Mouse (Mus musculus) lung, postnatal 4 days (tissue): Measurements from ENCODE around the gene Adgrl2.

Source experiments
- DNase-seq, 2 experiments: peaks; one replicate each; pipeline ENCODE4 v3.0.0; 2021

Adgrl2 gene

DNA sequence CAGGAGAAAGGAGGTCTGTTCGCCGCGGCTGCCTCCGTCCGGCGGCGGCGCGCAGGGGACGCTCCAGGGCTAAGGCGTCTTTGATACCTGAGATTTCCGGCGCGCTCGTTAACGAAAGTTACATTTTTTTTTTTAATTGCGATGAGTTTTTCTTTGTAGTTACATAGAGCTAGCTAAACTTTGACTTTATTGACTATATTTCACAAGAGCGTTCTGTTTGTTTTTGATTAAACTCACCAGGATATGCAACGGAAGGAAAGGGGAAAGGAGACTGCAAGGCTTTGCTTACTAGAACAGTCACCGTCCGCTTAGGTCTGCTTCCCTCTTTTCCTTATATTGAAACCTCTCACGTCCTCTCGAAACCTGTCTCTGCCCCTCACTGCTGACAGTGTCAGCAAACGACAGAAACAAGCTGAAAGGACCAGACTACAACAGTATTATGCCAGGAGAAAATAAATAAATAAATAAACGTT is at the start of gene Adgrl2:
Gene Adgrl2, minus strand, starts transcription at position 25 of the 473 bp plus-strand sequence.
- no peak for DNase-seq

- DNase-seq = peak in 1 of 2 experiments; percentile 33
These were observed 48.4 kb upstream of the Adgrl2 start for GRCm38 (mm10) chr3:149038771-149039170.

DNA sequence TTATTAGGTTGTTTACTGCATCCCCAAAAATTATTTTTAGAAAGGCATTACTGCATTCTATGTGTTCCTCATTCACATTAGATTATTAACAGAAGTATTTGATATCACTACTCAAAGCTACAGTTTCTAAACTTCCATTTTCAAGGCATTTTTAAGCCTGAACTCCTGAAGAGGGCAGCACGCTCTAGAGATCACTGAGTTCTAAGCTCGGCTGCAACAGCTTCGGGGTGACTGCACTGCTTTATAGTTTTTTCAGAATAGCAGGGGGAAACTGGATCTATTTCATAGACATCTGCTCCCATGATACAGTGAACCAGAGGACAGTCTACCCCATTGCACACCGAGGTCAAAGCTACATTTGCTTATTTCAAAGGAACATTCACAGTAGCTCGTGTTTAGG is 29.6 kb upstream of the Adgrl2 start:
- no peak for DNase-seq

GRCm38 (mm10) chr3:149009311-149009710 is 19.0 kb upstream of the Adgrl2 start:
- DNase-seq = no peak

- DNase-seq = no peak
These were observed 18.3 kb upstream of the Adgrl2 start for GRCm38 (mm10) chr3:149008634-149009023.

- no peak for DNase-seq
These were observed 17.7 kb upstream of the Adgrl2 start for GRCm38 (mm10) chr3:149007860-149008633.

GRCm38 (mm10) chr3:149001364-149001763 is 11.0 kb upstream of the Adgrl2 start:
- DNase-seq = no peak

DNA sequence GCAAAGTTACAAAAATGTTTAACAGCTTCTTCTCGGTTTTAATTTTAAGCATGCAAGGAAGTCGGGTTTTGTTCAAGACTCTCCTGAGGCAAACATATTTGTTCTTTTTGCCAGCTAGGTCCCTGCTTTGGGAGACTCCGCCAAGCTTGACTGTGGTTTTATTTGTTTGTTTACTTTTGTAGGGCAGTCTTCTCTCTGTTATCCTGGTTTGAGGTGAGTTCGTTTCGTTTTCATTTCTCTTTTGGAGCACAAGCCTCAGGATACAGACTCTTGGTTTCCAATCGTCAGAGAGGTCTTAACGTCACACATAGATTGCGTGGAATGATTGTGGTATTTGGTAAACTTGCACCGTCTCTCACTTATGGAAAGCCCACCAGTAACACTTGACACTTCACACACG is 8.3 kb upstream of the Adgrl2 start:
- DNase-seq = no peak

DNA sequence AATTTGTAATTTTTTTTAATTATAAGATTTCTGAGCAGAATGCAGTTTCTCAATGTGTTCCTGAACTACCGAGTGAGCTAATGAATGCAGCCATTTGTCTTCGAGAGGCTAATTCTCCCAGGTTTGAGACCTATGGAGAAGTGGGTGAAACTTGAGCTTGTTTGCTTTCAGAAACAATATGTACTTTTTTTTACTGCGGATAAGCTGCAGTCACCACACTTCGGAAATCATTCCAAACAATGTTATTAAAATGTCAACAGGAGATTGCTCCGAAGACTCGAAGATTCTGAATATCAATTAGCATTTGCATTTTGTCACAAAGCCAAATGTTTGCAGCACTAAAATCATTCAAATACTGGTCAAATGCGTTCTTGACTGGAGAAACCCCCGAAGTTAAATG is 701 bp upstream of the Adgrl2 start:
- no peak for DNase-seq

DNA sequence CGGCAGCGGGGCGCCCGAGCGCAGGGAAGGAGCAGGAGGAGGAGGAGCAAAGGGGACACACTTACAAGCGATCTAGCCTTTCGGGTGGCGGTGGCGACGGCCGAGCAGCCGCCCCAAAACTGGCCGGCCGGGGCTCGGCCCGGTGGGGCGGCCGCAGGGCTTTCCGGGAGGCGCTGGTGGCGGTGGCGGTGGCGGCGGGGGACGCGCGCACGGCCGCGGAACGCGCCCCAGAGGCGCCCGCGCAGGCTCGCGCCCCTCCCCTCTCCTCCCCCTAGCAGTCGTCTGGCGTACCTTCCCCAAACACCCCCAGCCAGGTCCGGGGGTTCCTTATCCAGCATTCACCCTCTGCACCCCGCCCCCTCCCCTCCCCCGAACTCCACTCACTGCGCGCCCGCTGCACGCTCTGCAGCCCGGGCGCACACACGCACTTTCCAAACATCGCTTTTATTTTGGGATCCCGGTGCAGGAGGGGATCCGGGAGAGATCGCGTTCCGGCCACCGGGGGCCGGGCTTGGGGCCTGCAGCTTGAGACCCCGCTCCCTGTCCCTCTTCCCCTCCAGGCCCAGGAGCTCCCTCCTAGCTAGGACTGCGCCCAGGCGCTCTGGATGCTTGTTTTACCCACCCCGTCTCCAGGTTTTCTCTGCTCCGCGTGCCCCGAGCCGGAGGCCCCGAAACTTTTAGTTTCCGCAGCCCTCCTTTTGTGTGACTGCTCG is 381 bp downstream of the Adgrl2 start:
- DNase-seq = peak; percentile 75 to 78

DNA sequence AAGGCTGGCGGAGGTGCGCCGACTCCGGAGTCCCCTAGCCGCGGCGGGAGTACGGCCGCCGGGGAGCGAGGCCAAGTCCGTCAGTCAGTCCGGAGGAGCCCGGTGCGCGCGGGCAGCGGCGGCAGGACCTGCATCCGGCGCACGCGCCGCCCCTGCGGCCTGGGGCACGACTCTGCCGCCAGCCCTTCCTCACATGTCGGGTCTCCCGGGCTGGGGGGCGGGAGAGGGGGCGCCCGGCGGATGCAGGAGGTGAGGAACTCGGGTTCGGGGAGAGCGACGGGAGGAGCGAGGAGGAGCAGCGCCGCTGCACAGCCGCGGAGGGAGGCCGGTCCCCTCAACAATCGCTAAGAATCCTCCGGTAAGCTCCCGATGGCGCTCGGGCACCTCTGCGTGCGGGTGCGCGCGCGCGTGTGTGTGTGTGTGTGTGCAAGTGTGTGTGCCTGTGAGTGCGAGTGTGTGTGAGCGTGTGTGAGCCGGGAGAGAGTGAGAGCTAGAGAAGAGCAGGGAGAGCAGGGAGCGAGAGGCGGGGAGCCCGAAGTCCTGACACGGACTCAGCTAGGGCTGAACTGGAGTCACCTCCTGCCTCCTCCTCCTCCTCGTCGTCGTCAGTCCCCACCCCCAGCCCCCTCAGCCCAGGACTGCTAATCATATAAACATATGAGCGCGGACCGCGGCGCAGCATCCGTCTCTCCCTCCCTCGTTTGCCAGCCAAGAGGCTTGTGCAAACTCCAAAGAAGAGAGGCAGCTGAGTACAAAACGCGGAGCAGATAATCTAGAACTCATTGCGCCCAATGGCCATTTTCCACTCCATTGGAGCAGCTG is 1.1 kb downstream of the Adgrl2 start:
- DNase-seq = peak; percentile 93 to 95

GRCm38 (mm10) chr3:148988293-148988995 is 1.9 kb downstream of the Adgrl2 start:
- DNase-seq = peak; percentile 53 to 68

- peak; percentile 87 to 90 for DNase-seq
These were observed 2.6 kb downstream of the Adgrl2 start for GRCm38 (mm10) chr3:148987591-148988292.

- peak in 1 of 2 experiments; percentile 24 for DNase-seq
These were observed 3.3 kb downstream of the Adgrl2 start for GRCm38 (mm10) chr3:148986894-148987590.

DNA sequence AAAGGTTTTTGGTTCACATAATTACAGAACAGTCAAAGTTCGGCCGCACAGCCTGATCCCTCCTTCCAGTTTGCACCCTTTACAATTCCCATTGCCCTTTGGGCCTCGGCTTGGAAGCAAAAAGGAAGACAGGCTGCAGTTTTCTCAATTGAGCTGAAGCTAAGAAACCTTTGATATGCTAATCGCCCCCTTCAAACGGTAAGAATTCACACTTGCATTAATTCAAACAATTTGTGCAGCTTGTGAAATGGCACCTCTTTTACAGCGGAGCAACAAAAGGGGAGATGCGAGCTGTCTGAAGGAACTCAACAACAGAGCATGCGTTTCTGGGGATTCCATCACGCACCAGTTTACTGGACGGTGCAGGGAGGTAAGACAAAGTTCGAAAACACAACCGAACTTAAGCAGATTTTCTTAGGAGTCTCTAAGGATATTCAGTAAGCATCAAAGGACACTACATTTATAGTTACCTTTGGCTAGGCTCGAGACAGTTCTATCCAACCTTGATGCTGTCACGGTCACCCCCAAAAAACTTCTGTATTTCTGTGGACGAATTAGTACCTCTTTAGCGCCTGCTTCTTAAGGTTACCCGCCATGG is 4.0 kb downstream of the Adgrl2 start:
- DNase-seq = no peak

GRCm38 (mm10) chr3:148984326-148984725 is 6.0 kb downstream of the Adgrl2 start:
- DNase-seq = no peak

DNA sequence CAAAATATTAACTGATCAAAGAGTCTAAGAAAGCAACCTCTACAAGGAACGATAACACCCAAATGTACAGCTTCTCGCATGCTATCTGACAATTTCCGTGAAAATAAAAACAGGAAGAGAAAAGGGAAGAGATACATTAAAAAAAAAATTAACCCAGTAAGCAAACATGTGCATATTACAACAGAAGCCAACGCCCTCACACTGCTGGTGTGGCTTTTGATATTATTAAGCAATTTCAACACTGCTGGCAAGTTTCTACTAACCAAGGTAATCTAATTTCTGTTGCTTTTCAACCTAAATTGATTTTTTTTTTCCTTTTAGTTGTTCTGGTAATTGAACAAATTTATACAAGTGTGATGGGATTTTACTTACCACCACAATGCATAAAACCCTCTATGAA is 8.0 kb downstream of the Adgrl2 start:
- DNase-seq = no peak

GRCm38 (mm10) chr3:148981776-148982175 is 8.6 kb downstream of the Adgrl2 start:
- no peak for DNase-seq

GRCm38 (mm10) chr3:148978541-148978940 is 11.8 kb downstream of the Adgrl2 start:
- DNase-seq = no peak

- DNase-seq = no peak
These were observed 12.5 kb downstream of the Adgrl2 start for GRCm38 (mm10) chr3:148977838-148978237.

DNA sequence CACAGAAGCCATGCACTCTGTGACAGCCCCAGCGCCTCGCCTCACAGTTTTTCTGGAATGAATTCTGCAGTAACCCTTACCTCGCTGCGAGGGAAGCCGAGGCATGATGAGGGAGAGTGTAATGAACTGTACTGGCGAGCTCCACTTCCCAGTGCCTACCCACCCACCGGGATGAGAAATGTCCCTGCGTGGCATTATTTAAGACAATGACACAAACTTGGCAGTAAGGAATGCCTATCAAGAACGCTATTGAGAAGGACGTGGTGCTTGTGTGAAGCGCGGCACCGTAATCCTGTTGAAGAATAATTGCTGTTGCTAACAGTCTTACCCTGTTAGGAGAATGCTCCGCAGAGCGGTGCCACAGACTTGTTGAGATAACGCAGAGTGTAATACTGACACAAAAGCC is 13.2 kb downstream of the Adgrl2 start:
- DNase-seq = peak; percentile 25 to 35
